Comparison of ENCODE assay signal across 13 mouse cellular contexts in genomic region chr14:55119421-55120134, GRCm38 (mm10). TPM values are rescaled to one million over a fixed set of nuclear protein-coding genes. Genes with fewer than 3 reads are reported as not detected.
DNase-seq lines count a peak whose midpoint lies in the region; ATAC-seq and TF ChIP-seq lines count a peak whose summit lies in the region.
"Had no signal": no experiment of that assay in that cellular context is flagged by ENCODE, and none has a peak within 500 bp of the region (broad histone marks: within the 10 kb centered on the region; RNA-seq: fewer than 3 reads in every experiment).

No protein-coding gene starts in this region.

- peak; percentile 50 for TF ChIP-seq CTCF in gastrocnemius, adult 2 months (IDR thresholded peaks at IDR 0.05)
- peak; percentile 56 for TF ChIP-seq CTCF in midbrain, postnatal 0 days (IDR thresholded peaks at IDR 0.05)
- peak; percentile 50; the same call in 1 of the 2 replicates for TF ChIP-seq CTCF in small intestine, adult 2 months (IDR thresholded peaks at IDR 0.05; ENCODE audit: extremely low read depth, insufficient read length, insufficient replicate concordance, low read depth, low read length)

- no peaks in the 10 kb centered on the region for H3K27me3 ChIP-seq in midbrain, postnatal 0 days (ENCODE audit: insufficient read depth, low read length)
- no peaks in the 10 kb centered on the region for H3K27me3 ChIP-seq in midbrain, embryonic 14.5 days (ENCODE audit: control insufficient read depth, insufficient read depth, low read length)
- H3K27me3 ChIP-seq in small intestine, adult 2 months (ENCODE audit: control insufficient read depth, insufficient read depth, low read length): peaks cover 14% of the 10 kb centered on the region
- H3K27me3 ChIP-seq in neural tube, embryonic 15.5 days (replicated peaks): no peaks in the 10 kb centered on the region

- H3K4me1 ChIP-seq in midbrain, postnatal 0 days (ENCODE audit: insufficient read depth, low read length): peaks cover 15% of the 10 kb centered on the region
- H3K4me1 ChIP-seq in midbrain, embryonic 14.5 days (ENCODE audit: control insufficient read depth, insufficient read depth, low read length): peaks cover 27% of the 10 kb centered on the region
- peaks cover 2% of the 10 kb centered on the region for H3K4me1 ChIP-seq in small intestine, adult 2 months (ENCODE audit: control insufficient read depth, insufficient read depth, insufficient read length, low read length)
- peaks cover 34% of the 10 kb centered on the region for H3K4me1 ChIP-seq in neural tube, embryonic 15.5 days

- no peaks in the 10 kb centered on the region for H3K9me3 ChIP-seq in midbrain, postnatal 0 days (ENCODE audit: low read length)
- H3K9me3 ChIP-seq in midbrain, embryonic 14.5 days (ENCODE audit: control insufficient read depth, low read length): no peaks in the 10 kb centered on the region
- H3K9me3 ChIP-seq in neural tube, embryonic 15.5 days (replicated peaks): no peaks in the 10 kb centered on the region
- H3K9me3 ChIP-seq: embryonic facial prominence, embryonic 10.5 days; forebrain, embryonic 12.5 days; lung, embryonic 15.5 days had no signal

- intact Hi-C loops in gastrocnemius, adult 2 months (cut with DNase I): loop anchor here (5.0 kb wide), 1 partner anchor 318 kb away; no protein-coding TSS in a partner anchor
- intact Hi-C loops in gastrocnemius, postnatal 36 days (cut with DNase I): loop anchor here (5.0 kb wide), 1 partner anchor 58 kb away; no protein-coding TSS in a partner anchor

- H3K4me2 ChIP-seq in midbrain, postnatal 0 days (ENCODE audit: low read depth, low read length, poor library complexity, severe bottlenecking): no peak overlapping the region
- H3K4me2 ChIP-seq in midbrain, embryonic 14.5 days (ENCODE audit: low read length): no peak overlapping the region
- H3K4me2 ChIP-seq in neural tube, embryonic 15.5 days: no peak overlapping the region
- H3K4me2 ChIP-seq: forebrain, embryonic 12.5 days; lung, embryonic 15.5 days had no signal

- H3K27ac ChIP-seq in gastrocnemius, adult 2 months: no peak overlapping the region
- H3K27ac ChIP-seq in midbrain, postnatal 0 days (ENCODE audit: low read depth, low read length): no peak overlapping the region
- H3K27ac ChIP-seq in midbrain, embryonic 14.5 days (replicated peaks; ENCODE audit: low read depth, low read length): no peak overlapping the region
- no peak overlapping the region for H3K27ac ChIP-seq in small intestine, adult 2 months (ENCODE audit: insufficient read depth, low read depth, low read length)
- H3K27ac ChIP-seq in neural tube, embryonic 15.5 days (replicated peaks): no peak overlapping the region
- H3K27ac ChIP-seq: embryonic facial prominence, embryonic 10.5 days; forebrain, embryonic 12.5 days; lung, embryonic 15.5 days had no signal

- no peak for ATAC-seq in midbrain, postnatal 0 days (ENCODE audit: low FRiP score)
- ATAC-seq in midbrain, embryonic 14.5 days (ENCODE audit: low FRiP score, low TSS enrichment): no peak
- no peak for ATAC-seq in megakaryocyte-erythroid progenitor cell, adult 5-6 weeks (replicated peaks; ENCODE audit: low FRiP score, low TSS enrichment, poor library complexity, severe bottlenecking)
- no peak for ATAC-seq in neural tube, embryonic 15.5 days (ENCODE audit: low FRiP score)

- H3K9ac ChIP-seq in midbrain, postnatal 0 days (replicated peaks; ENCODE audit: low read length, poor library complexity, severe bottlenecking): no peak overlapping the region
- no peak overlapping the region for H3K9ac ChIP-seq in midbrain, embryonic 14.5 days (replicated peaks; ENCODE audit: low read length)
- H3K9ac ChIP-seq in neural tube, embryonic 15.5 days (replicated peaks): no peak overlapping the region
- H3K9ac ChIP-seq: forebrain, embryonic 12.5 days; lung, embryonic 15.5 days had no signal

- 67% methylated on average over 4 of the region's 4 CpGs for WGBS in midbrain, postnatal 0 days
- 62% methylated on average over 4 of the region's 4 CpGs for WGBS in midbrain, embryonic 14.5 days
- 72% methylated on average over 4 of the region's 4 CpGs for WGBS in small intestine, adult 2 months
- WGBS in neural tube, embryonic 15.5 days: 81% methylated on average over 4 of the region's 4 CpGs

- H3K4me3 ChIP-seq in gastrocnemius, adult 2 months: no peak overlapping the region
- H3K4me3 ChIP-seq in midbrain, postnatal 0 days (ENCODE audit: low read depth, low read length): no peak overlapping the region
- no peak overlapping the region for H3K4me3 ChIP-seq in midbrain, embryonic 14.5 days (replicated peaks; ENCODE audit: low read depth, low read length)
- no peak overlapping the region for H3K4me3 ChIP-seq in small intestine, adult 2 months (ENCODE audit: low read depth, low read length)
- no peak overlapping the region for H3K4me3 ChIP-seq in neural tube, embryonic 15.5 days (replicated peaks)
- H3K4me3 ChIP-seq: embryonic facial prominence, embryonic 10.5 days; forebrain, embryonic 12.5 days; lung, embryonic 15.5 days had no signal

- no peak for TF ChIP-seq POLR2A in small intestine, adult 2 months (IDR thresholded peaks at IDR 0.05; ENCODE audit: low read depth, low read length)

- H3K36me3 ChIP-seq in midbrain, postnatal 0 days (ENCODE audit: insufficient read depth, low read length): no peaks in the 10 kb centered on the region
- H3K36me3 ChIP-seq in midbrain, embryonic 14.5 days (ENCODE audit: control insufficient read depth, insufficient read depth, low read length): no peaks in the 10 kb centered on the region
- H3K36me3 ChIP-seq in small intestine, adult 2 months (ENCODE audit: control insufficient read depth, insufficient read depth, low read length): no peaks in the 10 kb centered on the region
- H3K36me3 ChIP-seq in neural tube, embryonic 15.5 days: no peaks in the 10 kb centered on the region
- H3K36me3 ChIP-seq: embryonic facial prominence, embryonic 10.5 days; forebrain, embryonic 12.5 days; lung, embryonic 15.5 days had no signal

- no peak for DNase-seq in gastrocnemius, adult 2 months
- no peak for DNase-seq in gastrocnemius, postnatal 36 days
- DNase-seq in midbrain, postnatal 0 days (ENCODE audit: low spot score): no peak
- no peak for DNase-seq in midbrain, embryonic 14.5 days
- peak; percentile 70 for DNase-seq in brain, adult 2 months (ENCODE audit: low read depth, low spot score)
- DNase-seq: heart, adult 11 months had no signal

RNA-seq across cellular contexts. Expression of gene Jph4, which starts 2.8 kb away (rescaled TPM):
- under 1 TPM in 1 of 2 experiments, not detected in 1; 0.08 TPM for total RNA-seq in gastrocnemius, adult 2 months (2021)
- total RNA-seq in gastrocnemius, postnatal 36 days (2021): under 1 TPM; 0.17 to 0.23 TPM
- total RNA-seq in midbrain, postnatal 0 days (2014; rRNA removed): 158 and 182 TPM in 2 replicates
- 41.7 and 45.1 TPM in 2 replicates for polyA plus RNA-seq in midbrain, postnatal 0 days (2015; fragmentation: Nextera tagmentation; extraction: Ambion mirVana)
- polyA plus RNA-seq in midbrain, embryonic 14.5 days (2014; fragmentation: Nextera tagmentation; extraction: Ambion mirVana): 31.1 and 38.9 TPM in 2 replicates
- polyA plus RNA-seq in small intestine, adult 2 months (2012; rRNA removed): 0.65 and 0.72 TPM in 2 replicates
- not detected in 2 replicates for total RNA-seq in megakaryocyte-erythroid progenitor cell, adult 5-6 weeks (2014; fragmentation: Nextera tagmentation)
- 0.05 TPM in 1 of 2 replicates, not detected in the other for total RNA-seq in megakaryocyte-erythroid progenitor cell, adult 5-6 weeks (2017)
- 30.6 and 37.0 TPM in 2 replicates for polyA plus RNA-seq in neural tube, embryonic 15.5 days (2015; fragmentation: Nextera tagmentation; extraction: Ambion mirVana)
- total RNA-seq: hematopoietic stem cell, adult 5-6 weeks had no signal

RNA-seq across cellular contexts. Expression of gene Ap1g2, which starts 13.2 kb away (rescaled TPM):
- total RNA-seq in gastrocnemius, adult 2 months (2021): 1 to 10 TPM; 5.3 to 6.0 TPM
- 1 to 10 TPM; 4.0 to 5.1 TPM for total RNA-seq in gastrocnemius, postnatal 36 days (2021)
- 8.2 and 11.6 TPM in 2 replicates for total RNA-seq in midbrain, postnatal 0 days (2014; rRNA removed)
- 6.6 and 8.9 TPM in 2 replicates for polyA plus RNA-seq in midbrain, postnatal 0 days (2015; fragmentation: Nextera tagmentation; extraction: Ambion mirVana)
- 6.8 and 7.6 TPM in 2 replicates for polyA plus RNA-seq in midbrain, embryonic 14.5 days (2014; fragmentation: Nextera tagmentation; extraction: Ambion mirVana)
- 48.4 and 80.7 TPM in 2 replicates for polyA plus RNA-seq in small intestine, adult 2 months (2012; rRNA removed)
- total RNA-seq in megakaryocyte-erythroid progenitor cell, adult 5-6 weeks (2014; fragmentation: Nextera tagmentation): 66.7 and 109 TPM in 2 replicates
- total RNA-seq in megakaryocyte-erythroid progenitor cell, adult 5-6 weeks (2017): 13.3 and 27.0 TPM in 2 replicates
- polyA plus RNA-seq in neural tube, embryonic 15.5 days (2015; fragmentation: Nextera tagmentation; extraction: Ambion mirVana): 6.2 and 12.4 TPM in 2 replicates

RNA-seq across cellular contexts. Expression of gene Thtpa, which starts 25.0 kb away (rescaled TPM):
- 10 to 100 TPM; 12.6 to 14.3 TPM for total RNA-seq in gastrocnemius, adult 2 months (2021)
- total RNA-seq in gastrocnemius, postnatal 36 days (2021): 10 to 100 TPM; 10.1 to 13.6 TPM
- total RNA-seq in midbrain, postnatal 0 days (2014; rRNA removed): 38.0 and 42.1 TPM in 2 replicates
- polyA plus RNA-seq in midbrain, postnatal 0 days (2015; fragmentation: Nextera tagmentation; extraction: Ambion mirVana): 32.5 and 35.2 TPM in 2 replicates
- polyA plus RNA-seq in midbrain, embryonic 14.5 days (2014; fragmentation: Nextera tagmentation; extraction: Ambion mirVana): 27.9 and 33.7 TPM in 2 replicates
- 2.9 and 4.9 TPM in 2 replicates for polyA plus RNA-seq in small intestine, adult 2 months (2012; rRNA removed)
- 9.2 and 10.4 TPM in 2 replicates for total RNA-seq in megakaryocyte-erythroid progenitor cell, adult 5-6 weeks (2014; fragmentation: Nextera tagmentation)
- 5.1 and 6.4 TPM in 2 replicates for total RNA-seq in megakaryocyte-erythroid progenitor cell, adult 5-6 weeks (2017)
- polyA plus RNA-seq in neural tube, embryonic 15.5 days (2015; fragmentation: Nextera tagmentation; extraction: Ambion mirVana): 27.9 and 31.6 TPM in 2 replicates

RNA-seq across cellular contexts. Expression of gene Zfhx2, which starts 27.5 kb away (rescaled TPM):
- 1 to 10 TPM; 5.1 to 6.0 TPM for total RNA-seq in gastrocnemius, adult 2 months (2021)
- total RNA-seq in gastrocnemius, postnatal 36 days (2021): 1 to 10 TPM; 3.5 to 3.7 TPM
- 16.4 and 18.6 TPM in 2 replicates for total RNA-seq in midbrain, postnatal 0 days (2014; rRNA removed)
- polyA plus RNA-seq in midbrain, postnatal 0 days (2015; fragmentation: Nextera tagmentation; extraction: Ambion mirVana): 11.2 and 14.2 TPM in 2 replicates
- 24.9 and 28.4 TPM in 2 replicates for polyA plus RNA-seq in midbrain, embryonic 14.5 days (2014; fragmentation: Nextera tagmentation; extraction: Ambion mirVana)
- 2.2 and 4.2 TPM in 2 replicates for polyA plus RNA-seq in small intestine, adult 2 months (2012; rRNA removed)
- 5.6 and 7.8 TPM in 2 replicates for total RNA-seq in megakaryocyte-erythroid progenitor cell, adult 5-6 weeks (2014; fragmentation: Nextera tagmentation)
- 0.19 and 1.4 TPM in 2 replicates for total RNA-seq in megakaryocyte-erythroid progenitor cell, adult 5-6 weeks (2017)
- polyA plus RNA-seq in neural tube, embryonic 15.5 days (2015; fragmentation: Nextera tagmentation; extraction: Ambion mirVana): 20.3 and 24.5 TPM in 2 replicates

Comparison
In these comparisons a context has a peak if more than half of its experiments do, and no peak if none do; other contexts are left out.
1. RNA of gene Jph4, which starts 2.8 kb away (total RNA-seq): 158 to 182 TPM in midbrain, postnatal 0 days; 0.17 to 0.23 TPM in gastrocnemius, postnatal 36 days, 0.08 TPM in gastrocnemius, adult 2 months and 0.05 TPM in megakaryocyte-erythroid progenitor cell, adult 5-6 weeks; every median in the first group is over 100 times any median in the second.
2. Peak in every context shown above with its lines, with median percentiles within 50 percentile points of each other: CTCF ChIP-seq.